Mouse (Mus musculus): ENCODE data around the gene Gm340.

- no peak for TF ChIP-seq GATA1 (IDR thresholded peaks at IDR 0.05; ENCODE audit: low read length)
- TF ChIP-seq TAL1 (IDR thresholded peaks at IDR 0.05; ENCODE audit: low read length): no peak
Observed at GRCm38 (mm10) chr19:41634999-41635398, 52.8 kb downstream of the Gm340 start.
